Mouse (Mus musculus): ENCODE measurements around the gene Nwd1.

DNA sequence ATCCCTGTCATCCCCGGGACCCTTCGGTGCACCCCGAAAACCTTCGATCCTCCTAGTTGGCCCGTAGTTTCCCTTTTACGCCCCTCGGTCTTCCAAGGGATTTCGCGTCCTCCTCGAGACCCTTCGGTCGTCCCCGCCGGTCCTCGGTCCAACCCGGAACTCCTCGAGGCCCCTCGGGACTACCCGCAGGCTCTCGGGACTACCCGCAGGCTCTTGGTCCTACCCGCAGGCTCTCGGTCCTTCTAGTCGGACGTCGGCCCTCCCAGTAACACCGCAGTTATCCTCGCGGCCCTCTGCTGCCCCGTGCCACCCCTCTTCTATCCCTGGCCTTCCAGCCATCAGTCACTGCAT lies 77.1 kb downstream of the Nwd1 start:
- TF ChIP-seq POLR2A (IDR thresholded peaks at IDR 0.05; ENCODE audit: borderline replicate concordance, control insufficient read depth, low read depth, low read length) (no peak), CTCF (IDR thresholded peaks at IDR 0.05; ENCODE audit: control insufficient read depth, insufficient read depth, low read length) (no peak)
